Mouse (Mus musculus) neural tube, embryonic 15.5 days (tissue): Measurements from ENCODE around the gene Ces1a. TPM values are rescaled to one million over a fixed set of nuclear protein-coding genes. Genes with fewer than 3 reads are reported as not detected.
A peak's percentile ranks its signal among the peaks of the same experiment; 100 is the strongest.

ENCODE experiments used
- ATAC-seq: fragments of 200-750 bp; cut with Nextera tagmentation; 2 replicates; pipeline ENCODE4 v1.8.0; 2017; ENCODE audit warnings: mild to moderate bottlenecking, moderate TSS enrichment, moderate library complexity; ENCODE audit not compliant: low FRiP score
- H3K27ac ChIP-seq: fragments of 300-500 bp; sonication (generic); replicated peaks from 2 replicates; pipeline ENCODE4 v1.5.1; 2015; ENCODE audit warnings: mild to moderate bottlenecking, inconsistent platforms
- H3K27me3 ChIP-seq: fragments of 300-500 bp; sonication (generic); replicated peaks from 2 replicates; pipeline ENCODE4 v1.6.1; 2015; ENCODE audit warnings: inconsistent platforms
- H3K36me3 ChIP-seq: fragments of 300-500 bp; sonication (generic); 2 replicates; pipeline ENCODE4 v1.6.1; 2015; ENCODE audit warnings: inconsistent platforms
- H3K4me1 ChIP-seq: fragments of 300-500 bp; sonication (generic); 2 replicates; pipeline ENCODE4 v1.6.1; 2015; ENCODE audit warnings: inconsistent platforms
- H3K4me2 ChIP-seq: fragments of 300-500 bp; sonication (generic); 2 replicates; pipeline ENCODE4 v1.6.1; 2015; ENCODE audit warnings: inconsistent platforms, mild to moderate bottlenecking, moderate library complexity
- H3K4me3 ChIP-seq: fragments of 300-500 bp; sonication (generic); replicated peaks from 2 replicates; pipeline ENCODE4 v1.5.1; 2015; ENCODE audit warnings: mild to moderate bottlenecking, inconsistent platforms
- H3K9ac ChIP-seq: fragments of 300-500 bp; sonication (generic); replicated peaks from 2 replicates; pipeline ENCODE4 v1.6.1; 2015; ENCODE audit warnings: mild to moderate bottlenecking, inconsistent platforms
- H3K9me3 ChIP-seq: fragments of 300-500 bp; sonication (generic); replicated peaks from 2 replicates; pipeline ENCODE4 v1.6.1; 2016; ENCODE audit warnings: inconsistent platforms
- WGBS: fragments of 180-500 bp; shearing (Covaris S2); methylation state at CpG from one replicate; pipeline ENCODE4 v1.1.7; 2015; ENCODE audit warnings: mixed read lengths; 5-methylcytosine and 5-hydroxymethylcytosine counted together
- polyA plus RNA-seq: library from polyadenylated mRNA; unstranded; fragments of >200 nt; fragmentation: Nextera tagmentation; extraction: Ambion mirVana; gene quantifications from 2 replicates; pipeline ENCODE4 v1.2.1, GENCODE M21; 2015

The Ces1a gene
- polyA plus RNA-seq, 1 experiment from 2014 or later, result 0.09 TPM

- Histone ChIP-seq H3K9ac (no peak overlapping the region), H3K27ac (no peak overlapping the region), H3K4me3 (no peak overlapping the region), H3K4me1 (no peaks in the 10 kb centered on the region), H3K27me3 (no peaks in the 10 kb centered on the region), H3K36me3 (no peaks in the 10 kb centered on the region), H3K4me2 (no peak overlapping the region), H3K9me3 (no peaks in the 10 kb centered on the region)
- 80% methylated on average over 4 of the region's 4 CpGs for WGBS
- no peak for ATAC-seq
Observed at GRCm38 (mm10) chr8:93040776-93041567, 7.0 kb downstream of the Ces1a start.

DNA sequence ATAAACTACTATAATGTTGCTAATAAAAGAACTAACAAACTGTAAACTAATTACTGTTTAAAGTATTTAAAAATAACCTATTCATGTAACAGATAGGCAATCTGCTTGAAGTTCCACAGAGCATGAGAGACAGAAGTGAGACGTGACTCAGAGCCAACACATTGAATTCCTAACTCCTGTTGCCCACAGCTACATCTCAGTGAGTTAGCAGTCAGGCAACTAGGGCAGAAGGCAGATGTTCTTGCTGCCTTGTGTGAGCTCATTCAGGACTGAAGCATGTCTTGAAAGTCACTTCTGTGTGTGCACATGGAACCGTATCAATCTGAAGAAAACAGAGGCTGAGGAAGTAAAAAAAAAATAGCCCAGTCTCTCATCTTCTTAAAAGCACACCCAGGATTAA, 7.7 kb downstream of the Ces1a start:
- Histone ChIP-seq H3K27me3 (no peaks in the 10 kb centered on the region), H3K4me1 (no peaks in the 10 kb centered on the region), H3K4me2 (no peak overlapping the region), H3K4me3 (no peak overlapping the region), H3K36me3 (no peaks in the 10 kb centered on the region), H3K27ac (no peak overlapping the region), H3K9ac (no peak overlapping the region), H3K9me3 (no peaks in the 10 kb centered on the region)
- ATAC-seq, result no peak
- WGBS, result 87% methylated on average over 2 of the region's 2 CpGs

GRCm38 (mm10) chr8:93038831-93039230, 9.2 kb downstream of the Ces1a start:
- H3K27me3 ChIP-seq, result no peaks in the 10 kb centered on the region
- WGBS, result 8% methylated on average over 2 of the region's 2 CpGs
- H3K9me3 ChIP-seq, result no peaks in the 10 kb centered on the region
- no peak overlapping the region for H3K27ac ChIP-seq
- no peaks in the 10 kb centered on the region for H3K4me1 ChIP-seq
- no peak for ATAC-seq
- H3K9ac ChIP-seq, result no peak overlapping the region
- H3K36me3 ChIP-seq, result no peaks in the 10 kb centered on the region
- H3K4me3 ChIP-seq, result no peak overlapping the region
- H3K4me2 ChIP-seq, result no peak overlapping the region

GRCm38 (mm10) chr8:93030664-93031063, 17.3 kb downstream of the Ces1a start:
- Histone ChIP-seq H3K9me3 (no peaks in the 10 kb centered on the region), H3K4me3 (no peak overlapping the region), H3K27ac (no peak overlapping the region), H3K4me1 (no peaks in the 10 kb centered on the region), H3K9ac (no peak overlapping the region), H3K27me3 (no peaks in the 10 kb centered on the region), H3K4me2 (no peak overlapping the region), H3K36me3 (no peaks in the 10 kb centered on the region)
- WGBS, result 70% methylated on average over 2 of the region's 2 CpGs
- ATAC-seq, result no peak

DNA sequence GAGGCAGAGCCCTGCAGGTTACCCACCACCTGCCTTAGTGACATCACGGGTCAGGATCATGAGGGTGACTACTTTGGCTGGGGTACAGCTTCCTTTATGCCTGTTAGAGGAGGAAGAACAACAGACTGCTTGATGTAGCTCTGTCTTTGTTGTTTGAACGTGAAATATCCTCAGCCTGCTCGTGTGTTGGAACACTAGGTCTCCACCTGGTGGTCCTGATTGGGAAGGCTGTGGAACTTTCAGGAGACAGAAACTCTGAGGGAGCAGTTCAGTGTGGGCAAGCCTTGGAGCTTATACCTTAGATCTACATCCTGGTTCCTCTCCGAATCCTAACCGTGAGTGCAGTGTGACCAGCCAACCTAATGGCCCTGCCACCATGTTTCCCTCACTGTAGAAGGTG, 26.3 kb downstream of the Ces1a start:
- no peaks in the 10 kb centered on the region for H3K36me3 ChIP-seq

GRCm38 (mm10) chr8:93014300-93014699, 33.7 kb downstream of the Ces1a start:
- 94% methylated on average over 4 of the region's 4 CpGs for WGBS
- H3K4me2 ChIP-seq, result no peak overlapping the region
- H3K36me3 ChIP-seq, result no peaks in the 10 kb centered on the region
- no peak overlapping the region for H3K27ac ChIP-seq
- no peak overlapping the region for H3K4me3 ChIP-seq
- ATAC-seq, result no peak
- no peak overlapping the region for H3K9ac ChIP-seq
- no peaks in the 10 kb centered on the region for H3K27me3 ChIP-seq
- H3K4me1 ChIP-seq, result no peaks in the 10 kb centered on the region
- H3K9me3 ChIP-seq, result no peaks in the 10 kb centered on the region

More for the DNA sequence above, 26.3 kb downstream of the Ces1a start:
- no peaks in the 10 kb centered on the region for H3K9me3 ChIP-seq
- H3K27me3 ChIP-seq, result no peaks in the 10 kb centered on the region
- H3K4me1 ChIP-seq, result no peaks in the 10 kb centered on the region
- WGBS, result 68% methylated on average over 5 of the region's 5 CpGs
- H3K27ac ChIP-seq, result no peak overlapping the region
- no peak overlapping the region for H3K4me2 ChIP-seq
- no peak for ATAC-seq
- no peak overlapping the region for H3K9ac ChIP-seq
- H3K4me3 ChIP-seq, result no peak overlapping the region

- Histone ChIP-seq H3K9me3 (no peaks in the 10 kb centered on the region), H3K4me3 (no peak overlapping the region), H3K27me3 (no peaks in the 10 kb centered on the region), H3K4me1 (no peaks in the 10 kb centered on the region), H3K27ac (no peak overlapping the region), H3K9ac (no peak overlapping the region), H3K36me3 (no peaks in the 10 kb centered on the region), H3K4me2 (no peak overlapping the region)
- 82% methylated on average over 6 of the region's 6 CpGs for whole genome bisulfite sequencing
- ATAC-seq, result no peak
Observed at GRCm38 (mm10) chr8:93012226-93012625, 35.8 kb downstream of the Ces1a start.

DNA sequence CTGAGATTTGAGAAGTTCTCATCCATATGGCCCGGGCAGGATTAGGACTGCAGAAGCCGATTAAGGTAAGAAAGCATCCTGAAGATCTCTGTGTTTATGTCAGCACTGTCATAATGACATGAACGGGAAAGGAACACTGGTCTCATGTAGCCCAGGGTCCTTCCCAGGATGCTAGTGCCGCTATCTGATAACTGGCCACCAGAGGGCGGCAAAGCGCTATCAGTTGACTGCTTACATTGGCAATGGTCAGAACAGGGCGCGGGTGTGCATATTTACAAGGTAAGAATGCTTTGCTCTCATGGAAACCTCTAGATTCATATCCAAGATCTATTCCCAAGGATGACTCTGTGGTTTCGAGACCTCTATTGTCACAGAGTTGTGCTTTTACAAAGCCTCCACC, 36.6 kb downstream of the Ces1a start:
- Histone ChIP-seq H3K27ac (no peak overlapping the region), H3K4me2 (no peak overlapping the region), H3K4me3 (no peak overlapping the region), H3K9ac (no peak overlapping the region), H3K36me3 (no peaks in the 10 kb centered on the region), H3K4me1 (no peaks in the 10 kb centered on the region), H3K27me3 (no peaks in the 10 kb centered on the region), H3K9me3 (no peaks in the 10 kb centered on the region)
- 11% methylated on average over 9 of the region's 9 CpGs for WGBS
- peak; percentile 80 for ATAC-seq

DNA sequence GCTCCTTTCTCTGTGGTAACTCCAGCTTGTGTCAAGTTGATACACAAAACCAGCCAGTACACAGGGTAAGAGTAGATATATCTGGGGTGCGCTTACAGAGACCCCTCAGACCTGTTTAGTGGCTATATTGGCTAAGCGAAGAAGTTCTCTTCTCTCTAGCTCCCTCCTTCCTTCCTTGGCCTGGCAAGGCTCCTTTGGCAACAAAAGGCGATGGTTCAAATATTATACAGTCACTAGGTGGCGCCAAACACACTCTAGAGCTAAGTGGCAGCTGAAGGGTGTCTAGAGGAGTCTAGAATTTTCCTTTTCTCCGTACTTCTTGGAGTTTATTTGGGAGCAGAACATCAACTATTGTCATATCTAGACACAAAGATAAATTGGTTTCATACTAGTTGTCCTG, 37.7 kb downstream of the Ces1a start:
- Histone ChIP-seq H3K4me2 (no peak overlapping the region), H3K27me3 (no peaks in the 10 kb centered on the region), H3K27ac (no peak overlapping the region), H3K4me1 (no peaks in the 10 kb centered on the region), H3K4me3 (no peak overlapping the region), H3K9me3 (no peaks in the 10 kb centered on the region), H3K9ac (no peak overlapping the region), H3K36me3 (no peaks in the 10 kb centered on the region)
- 32% methylated on average over 5 of the region's 5 CpGs for WGBS
- no peak for ATAC-seq

DNA sequence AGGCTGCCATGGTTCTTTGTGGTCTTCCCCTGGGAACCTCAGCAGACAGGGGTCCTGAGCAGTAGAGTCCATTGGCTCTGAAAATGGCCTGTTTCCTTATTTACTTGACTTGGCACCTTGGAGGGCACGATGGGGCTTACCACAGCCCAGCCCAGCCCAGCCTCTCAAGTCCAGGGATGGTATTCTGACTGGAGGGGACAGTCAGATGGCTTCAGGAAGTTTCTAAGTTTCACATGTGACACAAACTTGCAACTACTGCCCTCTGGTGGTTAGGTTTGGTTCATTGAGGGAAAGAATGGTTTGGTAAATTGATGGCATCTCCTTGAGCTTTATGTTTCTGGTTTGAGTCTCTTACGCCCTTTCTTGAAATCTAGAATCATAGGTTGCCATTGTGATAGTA, 49.4 kb downstream of the Ces1a start:
- 56% methylated on average over 2 of the region's 2 CpGs for WGBS
- Histone ChIP-seq H3K4me1 (no peaks in the 10 kb centered on the region), H3K9ac (no peak overlapping the region), H3K9me3 (no peaks in the 10 kb centered on the region), H3K27me3 (no peaks in the 10 kb centered on the region), H3K36me3 (no peaks in the 10 kb centered on the region), H3K4me3 (no peak overlapping the region), H3K4me2 (no peak overlapping the region), H3K27ac (no peak overlapping the region)
- no peak for ATAC-seq

- H3K27me3 ChIP-seq, result no peaks in the 10 kb centered on the region
- no peaks in the 10 kb centered on the region for H3K36me3 ChIP-seq
- no peak overlapping the region for H3K4me2 ChIP-seq
- no peaks in the 10 kb centered on the region for H3K9me3 ChIP-seq
- H3K4me3 ChIP-seq, result no peak overlapping the region
- no peak for ATAC-seq
- 42% methylated on average over 5 of the region's 5 CpGs for WGBS
- no peaks in the 10 kb centered on the region for H3K4me1 ChIP-seq
- no peak overlapping the region for H3K27ac ChIP-seq
- no peak overlapping the region for H3K9ac ChIP-seq
Observed at GRCm38 (mm10) chr8:92996840-92997239, 51.2 kb downstream of the Ces1a start.

DNA sequence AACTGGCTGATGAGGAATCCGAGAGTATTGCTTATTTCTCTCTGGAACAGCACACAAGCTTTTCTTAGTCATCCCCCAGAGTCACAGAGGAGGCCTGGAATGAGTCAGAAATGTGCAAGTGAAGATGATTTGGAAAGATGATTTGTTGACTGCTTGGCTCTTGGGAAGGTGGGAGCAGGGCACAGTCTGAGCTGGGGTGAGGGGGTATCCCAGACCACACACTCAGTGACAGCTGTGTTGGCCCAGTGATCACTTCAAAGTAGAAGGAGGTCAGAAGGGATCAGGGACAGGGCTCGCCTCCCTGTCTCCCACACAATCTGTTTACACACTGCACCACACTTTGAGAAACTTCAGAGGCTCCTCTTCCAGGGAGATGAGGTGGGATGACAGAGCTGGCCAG, 63.6 kb downstream of the Ces1a start:
- ATAC-seq, result no peak
- Histone ChIP-seq H3K9ac (no peak overlapping the region), H3K36me3 (no peaks in the 10 kb centered on the region), H3K27ac (no peak overlapping the region), H3K4me1 (no peaks in the 10 kb centered on the region), H3K4me3 (no peak overlapping the region), H3K4me2 (no peak overlapping the region), H3K27me3 (no peaks in the 10 kb centered on the region), H3K9me3 (no peaks in the 10 kb centered on the region)
- 64% methylated on average over 2 of the region's 2 CpGs for WGBS
